Mouse (Mus musculus) myocyte (in vitro differentiated cells): ENCODE data around the gene Ccdc137. TPM values are rescaled to one million over a fixed set of nuclear protein-coding genes. Genes with fewer than 3 reads are reported as not detected.
A peak's percentile ranks its signal among the peaks of the same experiment; 100 is the strongest.

Experiments used
- H3K27me3 ChIP-seq: one replicate; pipeline ENCODE4 v1.6.1; 2011; ENCODE audit not compliant: control insufficient read depth, insufficient read depth, insufficient read length
- H3K36me3 ChIP-seq: one replicate; pipeline ENCODE4 v1.6.1; 2011; ENCODE audit not compliant: control insufficient read depth, insufficient read depth
- H3K4me2 ChIP-seq: one replicate; pipeline ENCODE4 v1.6.1; 2011; ENCODE audit warnings: low read depth, control low read depth
- H3K4me3 ChIP-seq: one replicate; pipeline ENCODE4 v1.5.1; 2011; ENCODE audit warnings: mild to moderate bottlenecking, control low read depth, moderate library complexity
- H3K79me2 ChIP-seq: one replicate; pipeline ENCODE4 v1.6.1; 2011; ENCODE audit not compliant: control insufficient read depth, insufficient read depth
- H3ac ChIP-seq: one replicate; pipeline ENCODE4 v1.6.1; 2011; ENCODE audit not compliant: control insufficient read depth, insufficient read length
- CEBPB ChIP-seq: IDR thresholded peaks from 2 replicates; pipeline ENCODE4 v1.6.1; 2011; ENCODE audit warnings: mild to moderate bottlenecking, moderate library complexity; ENCODE audit not compliant: poor library complexity, insufficient read depth, severe bottlenecking
- E2F4 ChIP-seq: IDR thresholded peaks from one replicate; pipeline ENCODE4 v1.6.1; 2011; ENCODE audit warnings: mild to moderate bottlenecking, control low read depth, moderate library complexity; ENCODE audit not compliant: insufficient read depth
- MAX ChIP-seq: IDR thresholded peaks from one replicate; pipeline ENCODE4 v1.6.1; 2011; ENCODE audit warnings: low read depth, mild to moderate bottlenecking, control low read depth
- MYOD1 ChIP-seq, 3 experiments: IDR thresholded peaks; one replicate each; pipeline ENCODE4 v1.6.1; 2011; ENCODE audit warnings: control low read depth in 2 of 3, low read depth in 2 of 3, mild to moderate bottlenecking in 2 of 3, moderate library complexity in 1 of 3; ENCODE audit not compliant: insufficient read length in 2 of 3, control insufficient read depth in 1 of 3
- MYOG ChIP-seq, 3 experiments: IDR thresholded peaks; one replicate each; pipeline ENCODE4 v1.6.1; 2011; ENCODE audit warnings: control low read depth in 2 of 3, low read depth in 2 of 3, mild to moderate bottlenecking in 2 of 3; ENCODE audit not compliant: insufficient read length in 2 of 3, control insufficient read depth in 1 of 3, insufficient read depth in 1 of 3
- POLR2A ChIP-seq: IDR thresholded peaks from one replicate; pipeline ENCODE4 v1.6.1; 2011; ENCODE audit warnings: low read depth, mild to moderate bottlenecking, control low read depth, moderate library complexity; ENCODE audit not compliant: insufficient read length
- POLR2AphosphoS2 ChIP-seq: IDR thresholded peaks from one replicate; pipeline ENCODE4 v1.6.1; 2011; ENCODE audit warnings: low read depth, control low read depth; ENCODE audit not compliant: insufficient read length
- REST ChIP-seq: IDR thresholded peaks from one replicate; pipeline ENCODE4 v1.6.1; 2011; ENCODE audit warnings: mild to moderate bottlenecking, control low read depth, moderate library complexity; ENCODE audit not compliant: insufficient read depth, insufficient read length
- SRF ChIP-seq: IDR thresholded peaks from one replicate; pipeline ENCODE4 v1.6.1; 2011; ENCODE audit warnings: low read depth; ENCODE audit not compliant: control insufficient read depth, insufficient read length
- TCF12 ChIP-seq: IDR thresholded peaks from one replicate; pipeline ENCODE4 v1.6.1; 2011; ENCODE audit warnings: mild to moderate bottlenecking, control low read depth; ENCODE audit not compliant: poor library complexity, insufficient read depth, severe bottlenecking
- TCF3 ChIP-seq: IDR thresholded peaks from one replicate; pipeline ENCODE4 v1.6.1; 2011; ENCODE audit warnings: low read depth, control low read depth; ENCODE audit not compliant: insufficient read length
- USF1 ChIP-seq: IDR thresholded peaks from one replicate; pipeline ENCODE4 v1.6.1; 2011; ENCODE audit warnings: low read depth, mild to moderate bottlenecking, control low read depth, moderate library complexity
- polyA plus RNA-seq: library from polyadenylated mRNA; unstranded; fragments of >200 nt; fragmentation: generic; extraction: Trizol; gene quantifications from one replicate; pipeline ENCODE4 v1.2.1, GENCODE M21; 2012; ENCODE audit warnings: missing spikeins

Gene Ccdc137
- polyA plus RNA-seq, 1 experiment: 11.4 TPM

DNA sequence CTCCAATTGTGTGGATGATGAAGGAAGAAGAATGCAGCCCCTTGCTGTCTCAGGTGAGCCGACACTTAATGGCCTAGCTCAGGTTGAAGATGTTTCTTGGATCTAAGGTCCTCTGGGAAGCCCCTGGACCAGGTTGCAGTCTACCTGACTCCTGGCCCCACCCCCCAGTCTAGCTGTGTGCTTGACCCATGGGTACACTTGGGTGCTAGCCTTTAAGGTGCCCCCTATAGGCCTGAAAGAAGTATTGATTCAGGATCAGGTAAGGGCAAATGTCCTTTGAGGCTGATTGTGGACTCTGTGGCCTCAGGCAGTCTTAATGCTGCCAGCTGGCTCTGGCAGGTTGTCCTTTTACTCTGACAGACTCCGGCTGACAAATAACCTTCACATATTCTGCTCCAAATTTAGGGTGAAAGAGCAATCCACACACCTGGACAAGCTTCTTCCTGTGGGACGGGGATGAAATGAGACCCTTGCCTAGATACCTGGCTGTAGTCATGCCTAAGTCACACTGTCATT is 15.1 kb upstream of the Ccdc137 start:
- TF ChIP-seq CEBPB (no peak), POLR2A (no peak), MYOD1 (IDR thresholded peaks at IDR 0.05; ENCODE audit: control insufficient read depth in 1 of 3, insufficient read length in 2 of 3, low read depth in 2 of 3) (no peak), SRF (no peak), TCF12 (no peak), MAX (no peak), MYOG (IDR thresholded peaks at IDR 0.05; ENCODE audit: control insufficient read depth in 1 of 3, insufficient read depth in 1 of 3, insufficient read length in 2 of 3, low read depth in 2 of 3) (no peak), TCF3 (no peak), USF1 (no peak), E2F4 (no peak), POLR2AphosphoS2 (no peak)
- Histone ChIP-seq H3K79me2 (no peaks in the 10 kb centered on the region), H3K36me3 (no peaks in the 10 kb centered on the region), H3K4me3 (no peak overlapping the region), H3K4me2 (no peak overlapping the region), H3ac (no peak overlapping the region), H3K27me3 (peaks cover 5% of the 10 kb centered on the region)

DNA sequence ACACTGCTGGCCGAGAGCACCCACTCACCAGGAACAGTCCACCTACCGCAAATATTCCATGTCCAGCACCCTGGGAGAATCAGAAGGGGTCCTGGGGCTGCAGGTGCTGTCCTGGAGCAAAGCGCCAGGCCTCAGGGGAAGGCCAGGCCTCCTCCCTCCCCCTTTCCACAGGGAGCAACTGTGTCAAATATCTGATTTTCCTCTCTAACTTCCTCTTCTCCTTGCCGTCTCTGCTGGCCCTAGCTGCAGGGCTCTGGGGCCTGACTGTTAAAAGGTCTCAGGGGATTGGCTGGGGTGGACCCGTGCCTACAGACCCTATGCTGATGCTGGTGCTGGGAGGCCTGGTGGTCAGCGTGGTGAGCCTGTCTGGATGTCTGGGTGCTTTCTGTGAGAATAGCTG is 13.8 kb upstream of the Ccdc137 start:
- Histone ChIP-seq H3K79me2 (no peaks in the 10 kb centered on the region), H3K4me2 (no peak overlapping the region), H3K27me3 (peaks cover 5% of the 10 kb centered on the region), H3ac (no peak overlapping the region), H3K36me3 (no peaks in the 10 kb centered on the region), H3K4me3 (no peak overlapping the region)
- TF ChIP-seq SRF (no peak), USF1 (no peak), CEBPB (no peak), REST (no peak), E2F4 (no peak), MYOD1 (IDR thresholded peaks at IDR 0.05; ENCODE audit: control insufficient read depth in 1 of 3, insufficient read length in 2 of 3, low read depth in 2 of 3) (no peak), TCF3 (no peak), POLR2AphosphoS2 (no peak), MYOG (IDR thresholded peaks at IDR 0.05; ENCODE audit: control insufficient read depth in 1 of 3, insufficient read depth in 1 of 3, insufficient read length in 2 of 3, low read depth in 2 of 3) (no peak), MAX (no peak)

DNA sequence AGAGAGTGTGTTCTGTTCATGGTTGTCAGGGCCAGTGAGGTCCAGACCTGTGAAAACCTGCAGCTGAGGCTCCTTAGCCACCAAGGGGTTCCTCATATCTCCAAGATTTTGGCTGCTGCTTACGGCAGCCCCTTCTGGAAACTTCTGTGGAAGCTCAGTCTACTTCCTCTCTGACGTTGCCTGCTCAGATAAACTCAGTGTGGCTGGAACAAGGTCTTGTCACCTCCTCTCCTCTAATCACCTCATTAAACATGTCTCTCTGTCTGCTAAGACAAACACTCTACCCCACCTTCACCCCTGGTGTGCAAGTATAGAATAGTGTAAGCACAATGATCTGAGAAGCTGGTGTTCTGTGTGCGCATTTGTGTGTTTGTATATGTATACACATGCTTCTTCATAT is 12.4 kb upstream of the Ccdc137 start:
- Histone ChIP-seq H3K36me3 (no peaks in the 10 kb centered on the region), H3ac (no peak overlapping the region), H3K79me2 (no peaks in the 10 kb centered on the region), H3K4me3 (no peak overlapping the region), H3K4me2 (no peak overlapping the region), H3K27me3 (peaks cover 5% of the 10 kb centered on the region)
- TF ChIP-seq SRF (no peak), TCF3 (no peak), E2F4 (no peak), TCF12 (no peak), MYOD1 (IDR thresholded peaks at IDR 0.05; ENCODE audit: control insufficient read depth in 1 of 3, insufficient read length in 2 of 3, low read depth in 2 of 3) (no peak), USF1 (no peak), POLR2AphosphoS2 (no peak), MYOG (IDR thresholded peaks at IDR 0.05; ENCODE audit: control insufficient read depth in 1 of 3, insufficient read depth in 1 of 3, insufficient read length in 2 of 3, low read depth in 2 of 3) (no peak), MAX (no peak)

DNA sequence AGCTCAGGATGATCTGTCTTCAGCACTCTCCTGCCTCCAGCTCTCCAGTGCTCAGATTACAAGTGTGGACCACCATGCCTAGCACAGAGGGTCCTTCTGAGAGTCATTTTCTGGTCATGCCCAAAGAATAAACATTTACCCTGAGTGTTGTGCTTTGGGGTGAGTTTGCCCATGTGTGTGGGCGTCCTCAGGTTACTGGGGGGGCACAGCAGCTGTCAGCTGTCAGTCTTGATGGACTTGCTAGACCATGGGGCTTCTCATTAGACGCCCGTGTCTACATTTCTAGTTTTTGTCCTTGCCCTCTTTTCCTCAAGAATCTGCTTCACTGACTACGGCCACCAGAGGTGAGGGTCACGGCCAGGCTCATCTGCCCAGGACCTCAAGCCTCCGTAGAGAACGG is 10.7 kb upstream of the Ccdc137 start:
- H3K4me3 ChIP-seq: no peak overlapping the region
- TF ChIP-seq MYOD1 (IDR thresholded peaks at IDR 0.05; ENCODE audit: control insufficient read depth in 1 of 3, insufficient read length in 2 of 3, low read depth in 2 of 3) (peak in 2 of 3 experiments; percentile 66 to 79), USF1 (no peak)

DNA sequence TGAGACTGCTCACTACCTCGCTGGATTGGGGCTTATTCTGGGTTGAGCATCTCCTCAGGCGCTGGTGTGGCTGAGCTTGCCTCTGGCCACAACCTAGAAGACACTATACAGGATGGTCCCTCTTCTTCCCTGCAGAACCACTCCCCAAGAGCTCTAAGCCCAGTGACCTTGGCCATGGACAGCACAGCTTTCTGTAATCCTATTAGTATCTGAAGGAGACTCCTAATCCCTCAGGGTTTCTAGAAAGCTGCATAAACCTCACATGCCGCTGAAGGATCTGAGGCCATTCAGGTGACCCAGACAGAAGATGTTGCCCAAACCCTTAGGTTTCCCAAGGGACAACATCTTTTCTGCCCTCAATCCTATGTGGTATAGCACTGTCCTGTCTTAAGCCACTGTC is 5.7 kb upstream of the Ccdc137 start:
- Histone ChIP-seq H3K79me2 (no peaks in the 10 kb centered on the region), H3K4me2 (no peak overlapping the region), H3K4me3 (no peak overlapping the region), H3K36me3 (no peaks in the 10 kb centered on the region), H3K27me3 (peaks cover 5% of the 10 kb centered on the region), H3ac (no peak overlapping the region)
- TF ChIP-seq TCF3: no peak
- no peak for TF ChIP-seq POLR2A
- no peak for TF ChIP-seq MAX
- no peak for TF ChIP-seq MYOD1 (IDR thresholded peaks at IDR 0.05; ENCODE audit: control insufficient read depth in 1 of 3, insufficient read length in 2 of 3, low read depth in 2 of 3)
- TF ChIP-seq TCF12: no peak
- no peak for TF ChIP-seq POLR2AphosphoS2
- no peak for TF ChIP-seq E2F4
- no peak for TF ChIP-seq CEBPB
- TF ChIP-seq SRF: no peak
- TF ChIP-seq USF1: no peak
- no peak for TF ChIP-seq REST
- no peak for TF ChIP-seq MYOG (IDR thresholded peaks at IDR 0.05; ENCODE audit: control insufficient read depth in 1 of 3, insufficient read depth in 1 of 3, insufficient read length in 2 of 3, low read depth in 2 of 3)

More for the DNA sequence above, 10.7 kb upstream of the Ccdc137 start:
- Histone ChIP-seq H3K4me2 (no peak overlapping the region), H3K36me3 (no peaks in the 10 kb centered on the region), H3ac (no peak overlapping the region), H3K79me2 (no peaks in the 10 kb centered on the region), H3K27me3 (peaks cover 10% of the 10 kb centered on the region)
